Mouse (Mus musculus) bone marrow macrophage, adult 2 months (primary cell): ENCODE measurements around the gene Cts3.
"Not testable (repeated sequence)": the region's sequence is repeated elsewhere in the genome, so short reads cannot be mapped to it uniquely, and the experiment has no call there.

Source experiments
- CTCF ChIP-seq: IDR thresholded peaks from 2 replicates; pipeline ENCODE4 v1.5.1; 2012; ENCODE audit warnings: low read depth, mild to moderate bottlenecking, low read length, moderate library complexity
- POLR2A ChIP-seq: IDR thresholded peaks from 2 replicates; pipeline ENCODE4 v1.6.1; 2012; ENCODE audit warnings: mild to moderate bottlenecking, low read depth, low read length, borderline replicate concordance

DNA sequence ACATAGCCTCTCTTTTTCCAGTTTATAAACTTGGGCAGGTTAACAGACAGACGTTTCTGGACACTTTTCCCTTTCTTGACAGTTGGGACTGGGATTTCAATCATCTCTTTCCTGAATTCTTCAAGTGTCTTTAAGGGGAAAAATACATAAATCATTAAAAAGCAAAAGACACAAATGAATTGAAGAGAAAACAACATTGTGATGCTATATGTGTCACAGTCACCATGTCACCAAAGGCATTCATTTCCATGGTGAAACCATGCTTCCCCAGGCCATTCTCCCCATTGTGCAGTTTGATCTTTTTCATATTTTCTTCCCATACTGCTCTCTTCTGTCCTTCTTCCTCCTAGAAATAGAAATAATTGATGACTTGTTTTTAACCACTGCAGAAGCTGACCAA lies 1.9 kb downstream of the Cts3 start, which contains the start of gene Gm49352:
- not testable (repeated sequence) for TF ChIP-seq POLR2A, CTCF
